Mouse (Mus musculus) embryo, embryonic 11.5 days (tissue): ENCODE measurements around the gene Cyp26b1.

Experiments
- DNase-seq: peaks from one replicate; pipeline ENCODE4 v3.0.0-alpha.2; 2012; ENCODE audit warnings: low read depth, low spot score

Cyp26b1 gene

GRCm38 (mm10) chr6:84562948-84563347 is 30.8 kb downstream of the Cyp26b1 start:
- DNase-seq: no peak

GRCm38 (mm10) chr6:84561171-84561570 is 32.5 kb downstream of the Cyp26b1 start:
- DNase-seq: no peak

- DNase-seq: no peak
These were observed 43.8 kb downstream of the Cyp26b1 start for GRCm38 (mm10) chr6:84549852-84550437.

- no peak for DNase-seq
These were observed 48.3 kb downstream of the Cyp26b1 start for GRCm38 (mm10) chr6:84545428-84545827.

- no peak for DNase-seq
These were observed 49.3 kb downstream of the Cyp26b1 start for GRCm38 (mm10) chr6:84544359-84544758.

- no peak for DNase-seq
These were observed 50.2 kb downstream of the Cyp26b1 start for GRCm38 (mm10) chr6:84543516-84543915.

GRCm38 (mm10) chr6:84539924-84540323 is 53.8 kb downstream of the Cyp26b1 start:
- DNase-seq: no peak

GRCm38 (mm10) chr6:84538681-84539080 is 55.0 kb downstream of the Cyp26b1 start:
- DNase-seq: no peak

- DNase-seq: no peak
These were observed 56.0 kb downstream of the Cyp26b1 start for GRCm38 (mm10) chr6:84537611-84538197.

GRCm38 (mm10) chr6:84534944-84535343 is 58.8 kb downstream of the Cyp26b1 start:
- no peak for DNase-seq

- DNase-seq: no peak
These were observed 63.8 kb downstream of the Cyp26b1 start for GRCm38 (mm10) chr6:84529912-84530311.

GRCm38 (mm10) chr6:84524901-84525601 is 68.7 kb downstream of the Cyp26b1 start:
- no peak for DNase-seq
